Mouse (Mus musculus): ENCODE data around the gene Fbxo11.
"Not testable (repeated sequence)": the region's sequence is repeated elsewhere in the genome, so short reads cannot be mapped to it uniquely, and the experiment has no call there.

Fbxo11 gene

DNA sequence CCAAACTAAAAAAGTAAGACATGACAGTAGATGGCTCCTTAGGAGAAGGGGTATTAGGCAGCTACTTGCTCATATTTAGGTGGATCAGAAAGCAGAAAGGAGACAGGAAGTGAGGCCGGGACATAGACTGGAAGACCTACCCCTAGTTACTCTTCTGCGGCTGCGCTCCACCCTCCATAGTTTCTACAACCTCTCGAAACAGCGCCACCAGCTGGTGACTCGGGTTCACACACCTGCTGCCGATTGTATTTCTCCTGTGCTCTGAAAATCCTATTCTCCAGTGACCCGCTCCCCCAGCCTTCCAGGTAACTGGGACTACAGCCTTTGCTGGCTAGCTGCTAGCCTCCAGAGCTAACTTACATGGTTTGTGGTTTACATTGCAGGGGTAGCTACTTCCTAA, 106.8 kb downstream of the Fbxo11 start:
- DNase-seq = no peak

DNA sequence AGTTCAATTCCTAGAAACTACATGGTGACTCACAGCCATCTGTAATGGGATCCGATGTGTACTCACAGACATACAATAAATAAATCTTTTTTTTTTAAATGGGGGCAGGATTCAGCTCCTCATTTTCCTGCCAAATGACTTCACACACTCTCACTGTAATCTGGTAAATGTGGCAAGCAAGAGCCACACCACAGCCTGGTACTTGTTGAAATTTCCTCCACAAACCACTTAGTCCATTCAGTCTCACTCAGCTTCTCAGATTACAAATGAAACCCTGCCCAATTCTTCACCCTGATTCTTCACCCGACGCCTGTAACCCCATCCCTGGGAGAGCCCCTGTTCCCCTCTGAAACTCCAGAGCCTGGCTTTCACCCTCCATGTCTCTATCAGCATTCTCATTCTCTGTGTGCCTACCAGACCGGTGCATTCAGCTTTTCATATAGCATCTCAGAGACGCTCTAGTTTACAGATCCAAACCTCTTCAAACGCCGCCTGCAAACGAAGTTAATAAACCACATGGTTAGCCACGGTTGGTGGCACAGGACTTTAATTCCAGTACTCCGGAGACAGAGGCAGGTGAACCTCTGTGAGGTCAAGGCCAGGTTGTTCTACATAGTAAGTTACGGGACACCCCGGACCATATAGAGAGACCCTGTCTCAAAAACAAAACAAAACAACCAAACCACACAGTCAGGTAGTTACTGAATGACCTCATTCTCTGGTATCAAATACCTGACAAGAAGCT, 107.8 kb downstream of the Fbxo11 start:
- DNase-seq = no peak

GRCm38 (mm10) chr17:87954618-87955124, 110.4 kb downstream of the Fbxo11 start:
- DNase-seq = not testable (repeated sequence)

GRCm38 (mm10) chr17:87948965-87949584, 116.0 kb downstream of the Fbxo11 start:
- peak; percentile 89 for DNase-seq
